Mouse (Mus musculus) mesoderm, embryonic 11.5 days (tissue): ENCODE results near the gene Ajuba.
"Not testable (repeated sequence)": the region's sequence is repeated elsewhere in the genome, so short reads cannot be mapped to it uniquely, and the experiment has no call there.

Experiments used
- DNase-seq: peaks from one replicate; pipeline ENCODE4 v3.0.0-alpha.2; 2012; ENCODE audit warnings: low read depth, low spot score

The Ajuba gene

DNA sequence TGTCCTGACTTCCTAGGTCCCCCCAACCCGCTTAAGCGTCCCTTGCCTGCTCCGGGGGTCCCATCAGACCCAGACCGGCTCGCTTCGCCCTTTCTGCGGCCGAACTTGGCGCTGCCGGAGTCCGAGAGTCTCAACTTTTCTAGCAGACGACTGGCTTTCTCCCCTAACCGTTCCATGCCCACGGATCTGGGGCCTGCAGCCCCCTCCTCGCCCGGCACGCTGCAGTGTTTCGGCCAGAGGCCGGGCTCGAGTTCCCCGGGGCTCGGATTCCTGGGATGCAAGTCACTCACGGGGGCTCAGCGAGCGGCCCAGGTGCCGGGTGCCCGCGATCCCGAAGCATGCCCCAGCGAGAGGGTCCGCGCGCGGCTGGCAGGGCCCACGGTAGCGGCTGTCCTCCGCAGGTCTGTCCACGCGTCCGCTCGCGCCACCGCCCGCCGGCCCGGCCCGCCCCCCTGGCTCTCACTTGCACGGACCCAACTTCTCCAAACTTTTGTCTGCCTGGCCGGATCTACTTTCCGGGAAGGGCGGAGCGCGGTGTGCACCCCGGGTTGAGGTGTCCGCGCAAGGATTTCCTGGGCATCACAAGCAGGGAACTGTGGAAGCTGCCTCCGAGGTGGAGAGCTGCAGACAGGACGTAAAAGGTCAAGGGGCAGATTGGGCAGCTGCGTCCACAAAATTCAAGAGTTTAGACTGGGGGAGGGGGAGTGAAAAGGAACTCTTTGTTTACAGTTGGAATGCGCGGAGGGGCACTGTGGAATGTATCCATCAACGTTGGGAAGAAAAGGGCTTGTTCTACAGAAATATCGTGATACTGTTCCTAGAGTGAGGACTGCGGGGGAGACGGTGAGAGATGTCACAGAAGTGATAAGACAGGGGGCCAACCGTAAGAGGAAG, at the start of gene Ajuba:
Gene Ajuba, minus strand, starts transcription at position 470 of the 894 bp plus-strand sequence.
- peak; percentile 94 for DNase-seq

DNA sequence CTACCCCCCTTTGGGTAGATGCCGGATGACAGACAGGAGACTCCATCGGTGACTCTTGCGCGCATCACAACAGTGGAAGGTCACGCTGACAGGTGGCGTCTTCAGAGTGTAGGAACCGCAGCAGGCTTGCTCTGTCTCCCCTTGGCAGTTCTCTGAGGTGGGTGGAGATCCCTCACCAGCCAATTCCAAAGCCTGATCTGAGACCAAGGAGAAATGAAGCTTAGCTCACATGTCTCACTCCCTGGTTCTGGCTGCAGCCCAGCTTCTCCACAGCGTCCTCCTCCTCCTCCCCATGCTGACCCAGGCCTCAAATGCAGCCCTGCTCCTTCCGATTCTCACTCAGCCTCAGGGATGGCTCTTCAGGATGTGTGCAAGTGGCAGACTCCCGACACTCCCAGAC, 47.6 kb upstream of the Ajuba start:
- no peak for DNase-seq

DNA sequence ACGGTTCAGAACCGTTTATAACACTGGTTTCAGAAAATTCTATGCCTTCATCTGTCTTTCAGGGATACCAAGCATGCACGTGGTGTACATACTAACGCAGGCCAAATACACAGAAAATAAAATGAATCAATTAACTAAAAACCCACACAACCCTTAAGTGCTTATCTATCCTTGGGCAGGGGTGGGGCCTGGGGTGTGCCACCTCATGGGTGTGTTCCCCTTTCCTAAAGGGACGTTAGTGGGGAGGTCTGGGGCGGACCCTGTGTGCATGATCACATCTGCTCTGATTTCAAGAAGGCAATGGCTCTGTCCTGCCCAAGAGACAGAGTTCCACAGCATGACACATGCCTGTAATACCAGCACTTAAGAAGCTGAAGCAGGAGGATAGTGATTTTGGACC, 46.0 kb upstream of the Ajuba start:
- DNase-seq: no peak

DNA sequence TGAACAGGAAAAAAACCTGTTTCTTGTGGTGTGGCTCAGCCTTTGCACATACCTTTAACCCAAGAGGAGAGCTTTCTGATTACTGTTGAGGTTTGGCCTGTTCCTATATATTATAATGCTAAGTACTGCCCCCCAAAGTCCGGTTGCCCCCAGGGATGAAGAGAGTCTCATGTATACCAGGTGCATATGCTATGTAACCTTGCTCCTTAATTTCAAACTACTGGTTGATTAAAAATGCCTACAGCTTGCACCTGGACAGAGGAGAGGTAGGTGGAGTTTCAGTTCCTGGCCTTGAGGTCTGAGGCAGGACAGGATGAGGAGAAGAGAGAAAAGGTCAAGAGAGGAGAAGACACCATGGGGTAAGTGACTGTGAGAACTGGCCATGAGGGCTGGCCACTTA, 43.8 kb upstream of the Ajuba start, which contains the start of gene Psmb11:
Gene Psmb11, plus strand, starts transcription at position 301 of the 400 bp plus-strand sequence.
- DNase-seq: no peak

DNA sequence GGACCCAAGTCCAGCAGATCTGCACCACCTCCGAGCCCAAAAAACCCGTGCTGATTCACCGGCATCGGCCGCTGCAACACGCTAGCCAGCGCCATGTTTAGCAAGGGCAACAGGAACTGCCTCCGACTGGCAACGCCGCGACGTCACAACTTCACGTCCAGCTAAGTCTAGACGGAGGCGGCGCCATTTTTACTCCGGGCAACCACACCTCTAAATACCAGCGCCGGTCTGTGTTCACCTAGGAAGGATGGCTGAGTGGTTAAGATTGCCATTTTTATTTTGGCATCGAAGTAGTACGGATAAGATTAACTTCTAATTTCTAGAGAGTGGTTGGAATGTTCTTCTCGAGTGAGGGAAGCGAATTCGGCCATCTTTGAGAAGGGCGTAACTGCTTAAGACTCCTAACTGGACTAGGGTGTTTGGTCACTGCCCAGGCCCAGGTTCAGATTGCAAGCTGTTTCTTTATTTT, 40.6 kb upstream of the Ajuba start, which contains the start of gene Psmb5:
Gene Psmb5, minus strand, starts transcription at position 126 of the 469 bp plus-strand sequence.
- peak; percentile 92 for DNase-seq

DNA sequence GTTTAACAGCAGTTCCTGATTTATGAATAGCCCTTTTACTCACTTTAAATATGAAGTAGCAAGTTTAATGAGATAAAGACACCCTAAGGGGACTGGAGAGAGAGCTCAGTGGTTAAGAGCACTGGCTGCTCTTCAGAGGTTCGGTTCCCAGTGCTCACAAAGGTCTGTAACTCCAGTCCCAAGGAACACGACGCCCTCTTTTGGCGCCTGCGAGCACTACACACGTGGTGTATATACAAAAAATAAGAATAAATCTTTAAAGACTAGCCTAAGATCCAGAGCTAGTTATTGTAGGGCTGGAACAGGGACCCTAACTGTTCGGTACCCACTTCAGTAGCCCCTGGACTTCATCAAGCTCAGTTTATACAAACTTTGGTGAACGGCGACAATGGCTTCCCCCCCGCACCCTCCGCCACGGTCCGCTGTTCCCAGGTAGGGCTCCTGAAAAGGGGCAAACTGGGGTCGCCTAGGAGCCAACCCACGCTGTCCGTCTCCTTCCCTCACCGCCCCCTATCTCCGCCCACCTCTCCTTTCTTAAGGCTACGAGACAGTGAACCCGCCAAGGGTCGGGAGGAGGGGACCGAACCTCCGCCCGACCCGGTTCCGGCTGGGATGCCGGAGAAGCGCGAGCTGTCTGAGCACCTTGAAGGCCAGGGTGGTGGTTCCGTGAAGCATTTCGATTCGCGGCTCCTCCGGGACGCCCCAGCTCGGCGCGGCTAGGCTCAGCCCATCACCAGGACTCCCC, 40.0 kb upstream of the Ajuba start:
- no peak for DNase-seq

DNA sequence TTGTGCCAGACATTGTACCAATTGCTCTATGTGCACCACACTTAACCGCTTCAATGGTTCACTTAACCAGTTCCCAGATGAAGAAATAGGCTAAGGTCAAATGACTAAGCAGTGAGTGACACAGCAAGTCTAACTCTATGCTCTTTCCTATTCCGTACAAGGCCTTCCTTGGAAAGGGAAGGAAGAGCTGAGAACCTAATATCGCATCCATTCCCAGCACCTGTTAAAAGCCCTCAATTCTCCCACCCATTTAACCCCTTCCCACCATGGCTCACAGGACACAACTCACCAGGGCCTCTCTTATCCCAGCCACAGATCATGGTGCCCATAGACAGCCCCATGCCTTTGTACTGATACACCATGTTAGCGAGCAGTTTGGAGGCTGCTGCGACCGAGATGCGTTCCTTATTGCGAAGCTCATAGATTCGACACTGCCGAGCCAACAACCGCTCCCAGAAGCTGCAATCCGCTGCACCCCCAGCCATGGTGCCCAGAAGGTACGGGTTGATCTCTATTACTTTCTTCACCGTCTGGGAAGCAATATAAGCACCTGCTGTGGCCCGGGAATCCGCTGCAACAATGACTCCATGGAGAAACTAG, 39.0 kb upstream of the Ajuba start:
- DNase-seq: no peak

DNA sequence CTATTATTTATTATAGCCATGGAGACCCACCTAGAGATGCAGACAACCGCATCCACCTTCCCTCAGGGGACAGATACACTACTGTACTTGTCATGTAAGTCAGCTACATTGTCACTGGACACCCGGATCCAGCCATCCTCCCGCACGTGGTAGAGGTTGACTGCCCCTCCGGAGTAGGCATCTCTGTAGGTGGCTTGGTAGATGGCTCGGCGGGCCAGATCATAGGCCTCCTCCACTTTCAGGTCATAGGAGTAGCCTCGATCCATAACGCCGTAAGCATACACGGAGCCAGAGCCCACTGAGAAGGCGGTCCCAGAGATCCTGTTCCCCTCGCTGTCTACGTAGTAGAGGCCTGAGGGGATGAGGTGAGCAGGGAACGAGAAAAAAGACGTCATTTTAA, 36.8 kb upstream of the Ajuba start:
- DNase-seq: not testable (repeated sequence)

DNA sequence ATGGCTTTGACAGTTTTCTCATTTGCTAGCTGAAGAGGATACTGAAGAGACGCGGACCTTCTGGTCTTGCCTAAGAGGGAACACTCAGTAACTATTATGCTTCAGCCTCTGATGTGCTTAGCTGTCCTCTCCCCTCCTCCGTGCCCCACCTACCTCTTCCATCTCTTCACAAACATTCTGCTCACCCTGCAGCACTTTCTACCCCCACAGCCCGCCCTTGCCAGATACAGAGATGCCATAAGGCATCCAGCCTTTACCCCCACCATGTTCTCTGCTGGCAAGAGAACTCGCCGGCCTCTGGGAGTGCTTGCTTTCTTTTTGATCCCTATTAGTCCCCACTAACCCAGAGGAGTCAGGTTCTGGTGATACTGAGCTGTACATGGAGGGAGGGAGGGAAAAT, 33.3 kb upstream of the Ajuba start:
- no peak for DNase-seq

DNA sequence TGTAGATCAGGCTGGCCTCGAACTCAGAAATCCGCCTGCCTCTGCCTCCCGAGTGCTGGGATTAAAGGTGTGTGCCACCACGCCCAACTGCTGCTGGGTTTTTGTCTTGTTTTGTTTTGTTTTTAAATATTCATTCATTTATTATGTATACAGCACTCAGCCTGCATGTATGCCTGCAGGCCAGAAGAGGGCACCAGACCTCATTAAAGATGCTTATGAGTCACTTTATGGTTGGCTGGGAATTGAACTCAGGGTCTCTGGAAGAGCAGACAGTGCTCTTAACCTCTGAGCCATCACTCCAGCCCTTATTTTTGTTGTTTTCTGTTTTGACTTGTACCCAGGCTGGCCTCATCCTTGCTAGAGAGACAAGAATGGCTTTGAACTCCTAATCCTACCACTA, 32.6 kb upstream of the Ajuba start:
- DNase-seq: peak; percentile 48

DNA sequence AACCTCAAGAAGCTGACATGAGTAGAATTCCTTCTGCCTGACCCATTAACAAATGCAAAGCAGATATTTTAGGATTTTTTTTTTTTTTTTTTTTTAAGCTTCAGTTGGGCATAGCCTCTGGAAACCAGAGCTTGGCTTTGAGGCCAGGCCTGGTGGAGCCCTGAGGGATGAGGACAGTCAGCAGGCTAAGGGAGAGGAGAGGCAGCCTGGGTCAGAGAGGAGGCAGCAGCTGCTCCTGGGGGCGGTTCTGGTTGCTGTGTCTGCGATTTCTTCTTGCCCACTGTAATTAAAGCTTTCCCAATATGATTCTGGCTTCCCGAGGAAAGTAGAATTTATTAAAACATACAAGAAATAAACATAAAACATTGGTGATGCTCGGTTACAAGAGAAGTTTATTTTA, 31.9 kb upstream of the Ajuba start:
- no peak for DNase-seq

DNA sequence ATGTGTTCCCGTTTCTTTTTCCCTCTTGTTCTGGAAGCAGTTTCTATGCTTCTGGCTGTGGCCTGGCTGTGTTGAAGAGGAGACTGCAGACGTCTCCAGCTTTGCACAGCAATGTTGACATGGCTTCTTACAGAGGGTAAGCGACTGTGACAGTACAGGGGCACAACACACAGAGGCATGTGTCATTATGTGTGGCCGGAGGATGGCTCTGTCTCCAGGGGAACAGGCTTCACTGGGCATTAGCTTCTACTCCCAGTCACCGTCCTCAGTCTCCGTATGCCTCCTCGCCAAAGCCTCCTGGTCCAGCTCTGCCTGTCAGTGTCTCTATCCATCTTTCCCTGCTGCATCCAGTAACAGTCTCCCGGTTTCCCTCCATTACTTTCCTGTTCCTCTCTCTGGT, 29.9 kb upstream of the Ajuba start:
- DNase-seq: no peak

DNA sequence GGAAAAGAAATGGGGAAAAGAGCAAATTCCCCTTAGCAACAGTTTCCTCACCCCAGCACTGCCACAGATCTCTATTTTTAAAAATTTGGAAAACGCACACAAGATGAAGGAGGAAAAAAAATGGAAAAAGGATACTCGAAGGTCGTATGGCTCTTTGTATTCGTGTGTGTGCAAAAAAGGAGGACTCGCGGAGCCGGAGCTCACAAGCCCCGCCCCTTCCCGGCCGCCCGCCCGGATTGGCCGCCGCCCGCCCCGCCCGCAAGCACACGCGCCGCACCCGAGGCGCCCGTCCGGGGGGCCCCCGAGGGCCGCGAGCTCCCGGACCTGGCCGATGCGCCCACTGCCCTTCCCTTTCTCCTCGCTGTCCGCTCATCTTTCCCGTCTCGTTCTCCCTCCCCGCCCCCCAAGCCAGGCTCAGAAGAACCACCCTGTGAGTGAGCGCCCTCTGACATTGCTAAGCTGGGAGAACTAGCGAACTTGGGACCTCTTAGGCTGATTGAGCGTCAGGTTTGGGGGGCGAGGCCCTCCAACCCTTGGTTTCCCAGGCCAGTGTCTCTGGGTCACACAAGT, 28.5 kb upstream of the Ajuba start, which contains the start of gene 4931414P19Rik:
Gene 4931414P19Rik, minus strand, starts transcription at position 242 of the 570 bp plus-strand sequence.
- peak; percentile 71 for DNase-seq

DNA sequence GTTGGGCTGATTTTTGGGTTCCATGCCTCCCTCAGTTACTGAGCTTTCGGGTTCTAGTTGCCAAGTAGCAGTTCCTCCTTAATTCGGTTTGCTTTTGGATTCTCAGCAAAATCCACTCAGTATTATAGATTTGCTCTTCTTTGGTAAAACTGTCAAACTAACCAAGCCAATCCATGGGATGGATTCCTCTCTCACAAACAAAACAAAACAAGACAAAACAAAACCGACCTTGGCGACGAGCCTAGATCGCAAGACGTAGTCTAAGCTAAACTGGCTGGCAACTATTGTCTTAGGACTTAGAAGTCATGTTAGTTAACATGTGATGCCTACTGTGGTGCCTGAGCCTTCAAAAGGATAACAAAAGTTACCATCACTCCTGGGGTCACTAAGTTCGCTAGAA, 26.3 kb upstream of the Ajuba start:
- no peak for DNase-seq

DNA sequence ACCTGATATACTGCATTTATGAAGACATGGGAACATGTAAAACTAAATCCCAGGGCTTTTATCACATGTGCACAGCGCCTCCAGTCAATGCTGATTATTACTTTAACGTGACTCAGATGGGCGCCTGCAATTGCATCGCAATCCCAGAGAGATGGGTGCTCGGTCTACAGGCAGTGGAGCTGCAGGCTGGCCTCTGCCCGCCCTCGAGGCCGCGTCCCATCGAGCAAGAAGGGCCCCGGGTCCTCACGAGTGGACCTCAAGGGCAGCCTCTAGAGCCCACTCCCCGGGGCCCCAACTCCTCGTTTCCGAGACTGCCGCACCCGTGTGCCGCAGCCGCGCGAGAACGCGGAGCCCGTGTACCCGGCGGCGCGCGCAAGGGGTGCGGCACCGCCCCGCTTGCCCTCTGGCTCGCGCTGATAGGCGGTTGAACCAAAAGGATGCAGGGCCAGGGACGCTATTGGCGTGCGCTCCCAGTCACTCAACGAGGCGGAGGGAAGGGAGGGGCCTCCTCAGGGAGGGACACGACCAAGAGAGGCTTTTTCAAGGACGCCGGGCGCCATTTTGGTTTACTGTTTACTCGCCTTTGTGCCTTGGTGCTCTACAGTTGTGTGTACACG, 25.8 kb upstream of the Ajuba start:
- peak; percentile 96 for DNase-seq

DNA sequence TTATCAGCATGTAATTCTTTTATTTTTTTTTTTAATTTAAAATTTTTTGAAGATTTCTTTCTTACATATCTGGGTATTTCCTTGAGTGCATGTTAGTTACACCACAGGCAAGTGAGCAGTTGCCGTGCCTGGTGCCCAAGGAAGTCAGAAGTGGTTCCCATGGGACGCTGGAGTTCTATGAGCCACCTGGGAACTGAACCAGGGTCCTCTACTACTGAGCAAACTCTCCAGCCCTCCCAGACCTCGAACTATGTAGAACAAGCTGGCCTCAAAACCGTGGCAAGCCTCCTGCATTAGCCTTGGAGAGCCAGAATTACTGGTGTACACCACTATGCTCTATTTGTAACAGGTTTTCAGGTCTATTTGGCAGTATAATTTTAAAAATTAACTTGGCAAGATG, 25.3 kb upstream of the Ajuba start:
- no peak for DNase-seq

DNA sequence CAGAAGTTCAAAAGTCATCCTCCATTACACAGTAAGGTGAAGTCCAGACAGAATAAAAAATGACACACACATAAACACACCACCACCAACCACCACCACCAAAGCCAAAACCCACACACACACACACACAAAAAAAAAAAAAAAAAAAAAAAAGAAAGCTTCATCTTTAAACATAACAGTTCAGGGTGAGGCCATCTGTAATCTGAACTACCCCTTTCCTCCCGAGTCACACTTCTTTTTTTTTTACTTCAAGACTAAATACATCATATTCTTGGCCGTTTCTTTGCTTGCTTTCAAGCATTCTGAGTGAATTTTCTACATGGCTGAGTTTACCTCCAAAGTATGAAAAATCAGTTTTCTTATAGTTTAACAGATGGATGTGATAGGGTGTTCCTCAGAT, 24.2 kb upstream of the Ajuba start:
- DNase-seq: no peak

DNA sequence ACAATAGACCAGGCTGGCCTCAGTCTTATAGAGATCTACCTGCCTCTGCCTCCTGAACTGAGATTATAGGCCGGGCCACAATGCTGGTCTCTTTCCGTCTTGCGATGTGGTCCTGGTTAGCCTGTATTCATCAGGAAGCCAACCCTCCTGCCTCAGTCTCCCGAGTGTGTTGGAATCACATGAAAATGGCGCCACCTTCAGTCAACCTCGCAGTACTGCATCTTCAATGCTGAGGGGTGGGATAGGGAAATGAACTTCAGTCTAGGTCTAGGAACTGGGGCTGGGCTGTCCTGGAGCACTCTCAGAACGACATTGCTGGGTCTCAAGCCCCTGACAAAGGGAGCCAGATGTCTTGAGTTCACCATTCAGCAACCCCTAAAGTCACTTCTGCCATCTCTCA, 19.7 kb upstream of the Ajuba start:
- no peak for DNase-seq

DNA sequence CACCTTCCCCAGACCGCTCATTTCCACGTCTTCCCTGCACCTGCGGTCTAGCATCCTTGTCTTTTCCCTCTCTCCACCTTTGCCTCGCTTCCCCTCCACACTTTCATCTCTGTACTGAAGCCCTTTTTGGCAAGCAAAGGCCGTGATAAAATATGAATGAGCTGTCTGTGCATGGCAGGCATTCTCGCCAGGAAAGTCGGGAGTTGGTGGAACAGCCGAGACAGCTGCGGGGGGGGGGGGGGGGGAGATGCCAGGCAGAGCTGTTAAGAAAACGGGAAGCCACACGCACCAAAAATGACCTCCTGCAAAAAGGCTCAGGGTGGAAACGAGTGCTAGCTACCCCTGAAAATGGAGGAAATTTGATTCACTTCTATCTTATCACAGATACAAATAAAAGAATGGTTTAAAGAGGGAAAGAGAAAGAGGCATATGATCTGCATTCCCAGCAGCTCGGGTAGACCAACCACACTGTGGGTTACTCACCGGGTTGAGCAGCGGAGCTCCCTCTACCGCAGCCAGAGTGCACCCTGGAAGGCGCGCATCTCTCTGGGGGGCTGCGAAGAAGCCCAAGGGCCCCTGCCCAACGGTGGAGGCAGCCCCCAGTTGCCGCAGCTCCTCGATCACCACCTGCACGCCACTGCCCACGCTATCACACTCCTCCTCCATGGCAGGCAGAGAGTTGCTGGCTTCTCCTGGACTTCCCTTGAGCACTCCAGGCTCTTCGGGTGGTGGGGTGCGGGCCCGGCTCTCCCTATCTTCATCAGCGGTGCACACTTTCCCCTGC, 17.5 kb upstream of the Ajuba start:
- no peak for DNase-seq

DNA sequence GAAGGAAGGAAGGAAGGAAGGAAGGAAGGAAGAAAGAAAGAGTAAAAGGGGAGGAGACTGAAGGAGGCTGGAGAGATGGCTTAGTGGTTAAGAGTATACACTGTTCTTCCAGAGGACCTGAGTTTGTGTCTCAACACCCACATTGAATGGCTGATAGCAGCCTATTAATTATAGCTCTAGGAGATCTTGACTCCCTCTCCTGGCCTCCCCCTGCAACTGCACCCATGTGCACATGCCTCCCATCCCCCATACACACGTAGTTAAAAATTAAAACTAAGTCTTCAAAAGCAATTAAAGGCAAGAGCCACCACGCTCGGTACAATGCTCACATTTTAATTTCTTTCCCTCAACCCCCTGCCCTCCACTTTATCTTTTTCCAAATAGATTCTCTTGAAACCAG, 16.7 kb upstream of the Ajuba start:
- no peak for DNase-seq
